Mouse (Mus musculus): ENCODE measurements at regions not wholly inside any gene's neighbourhood (a gene's known extent, or its start where the extent isn't known, plus 50 kb on each side); places are given as distances from the start of the nearest gene placed in this dataset.

GRCm38 (mm10) chr19:60325612-60326011 lies 99.1 kb upstream of the Fam204a start:
- H3K4me1 ChIP-seq (ENCODE audit: control insufficient read depth, insufficient read depth, insufficient read length) = no peaks in the 10 kb centered on the region
- H3K36me3 ChIP-seq (ENCODE audit: control insufficient read depth, insufficient read depth, low read length) = no peaks in the 10 kb centered on the region
- no peak for DNase-seq (ENCODE audit: low read depth in 1 of 2, low spot score in 2 of 2)
- no peaks in the 10 kb centered on the region for H3K27me3 ChIP-seq (ENCODE audit: control insufficient read depth, insufficient read depth, low read length)
- TF ChIP-seq POLR2A (IDR thresholded peaks at IDR 0.05; ENCODE audit: low read depth, low read length) (no peak), CTCF (IDR thresholded peaks at IDR 0.05; ENCODE audit: extremely low read depth, insufficient read depth, insufficient read length, insufficient replicate concordance) (no peak)
- no peak overlapping the region for H3K4me3 ChIP-seq (ENCODE audit: extremely low read depth, insufficient read depth, insufficient read length)
- no peak overlapping the region for H3K27ac ChIP-seq (ENCODE audit: insufficient read depth, low read length)

- no peak overlapping the region for H3K4me3 ChIP-seq (ENCODE audit: extremely low read depth, insufficient read depth, insufficient read length)
These were observed 98.6 kb upstream of the Fam204a start for GRCm38 (mm10) chr19:60325112-60325511.

GRCm38 (mm10) chr19:60310591-60310990 lies 84.1 kb upstream of the Fam204a start:
- Histone ChIP-seq H3K36me3 (ENCODE audit: control insufficient read depth, insufficient read depth, low read length) (no peaks in the 10 kb centered on the region), H3K4me1 (ENCODE audit: control insufficient read depth, insufficient read depth, insufficient read length) (no peaks in the 10 kb centered on the region), H3K27ac (ENCODE audit: insufficient read depth, low read length) (no peak overlapping the region), H3K27me3 (ENCODE audit: control insufficient read depth, insufficient read depth, low read length) (no peaks in the 10 kb centered on the region), H3K4me3 (ENCODE audit: extremely low read depth, insufficient read depth, insufficient read length) (no peak overlapping the region)
- WGBS = 32% methylated on average over 4 of the region's 4 CpGs
- DNase-seq (ENCODE audit: low read depth in 1 of 2, low spot score in 2 of 2) = peak; percentile 41 to 69
- TF ChIP-seq POLR2A (IDR thresholded peaks at IDR 0.05; ENCODE audit: low read depth, low read length) (no peak), CTCF (IDR thresholded peaks at IDR 0.05; ENCODE audit: extremely low read depth, insufficient read depth, insufficient read length, insufficient replicate concordance) (peak; percentile 74; the same call in 1 of the 2 replicates)

More at GRCm38 (mm10) chr19:60325112-60325511, 98.6 kb upstream of the Fam204a start:
- Histone ChIP-seq H3K27me3 (ENCODE audit: control insufficient read depth, insufficient read depth, low read length) (no peaks in the 10 kb centered on the region), H3K27ac (ENCODE audit: insufficient read depth, low read length) (no peak overlapping the region), H3K36me3 (ENCODE audit: control insufficient read depth, insufficient read depth, low read length) (no peaks in the 10 kb centered on the region), H3K4me1 (ENCODE audit: control insufficient read depth, insufficient read depth, insufficient read length) (no peaks in the 10 kb centered on the region)
- TF ChIP-seq POLR2A (IDR thresholded peaks at IDR 0.05; ENCODE audit: low read depth, low read length) (no peak), CTCF (IDR thresholded peaks at IDR 0.05; ENCODE audit: extremely low read depth, insufficient read depth, insufficient read length, insufficient replicate concordance) (no peak)
- no peak for DNase-seq (ENCODE audit: low read depth in 1 of 2, low spot score in 2 of 2)
- 42% methylated on average over 5 of the region's 5 CpGs for WGBS

GRCm38 (mm10) chr19:60302371-60302770 lies 75.9 kb upstream of the Fam204a start:
- DNase-seq (ENCODE audit: low read depth in 1 of 2, low spot score in 2 of 2) = no peak
- WGBS = 87% methylated on average over 6 of the region's 6 CpGs
- H3K4me3 ChIP-seq (ENCODE audit: extremely low read depth, insufficient read depth, insufficient read length) = no peak overlapping the region
- no peaks in the 10 kb centered on the region for H3K36me3 ChIP-seq (ENCODE audit: control insufficient read depth, insufficient read depth, low read length)
- no peaks in the 10 kb centered on the region for H3K27me3 ChIP-seq (ENCODE audit: control insufficient read depth, insufficient read depth, low read length)
- TF ChIP-seq CTCF (IDR thresholded peaks at IDR 0.05; ENCODE audit: extremely low read depth, insufficient read depth, insufficient read length, insufficient replicate concordance) (no peak), POLR2A (IDR thresholded peaks at IDR 0.05; ENCODE audit: low read depth, low read length) (no peak)
- H3K27ac ChIP-seq (ENCODE audit: insufficient read depth, low read length) = no peak overlapping the region
- H3K4me1 ChIP-seq (ENCODE audit: control insufficient read depth, insufficient read depth, insufficient read length) = no peaks in the 10 kb centered on the region

- no peak overlapping the region for H3K4me3 ChIP-seq (ENCODE audit: extremely low read depth, insufficient read depth, insufficient read length)
- no peaks in the 10 kb centered on the region for H3K27me3 ChIP-seq (ENCODE audit: control insufficient read depth, insufficient read depth, low read length)
- no peak for TF ChIP-seq CTCF (IDR thresholded peaks at IDR 0.05; ENCODE audit: extremely low read depth, insufficient read depth, insufficient read length, insufficient replicate concordance)
- no peak for TF ChIP-seq POLR2A (IDR thresholded peaks at IDR 0.05; ENCODE audit: low read depth, low read length)
- 85% methylated on average over 2 of the region's 2 CpGs for WGBS
- H3K27ac ChIP-seq (ENCODE audit: insufficient read depth, low read length) = no peak overlapping the region
- H3K36me3 ChIP-seq (ENCODE audit: control insufficient read depth, insufficient read depth, low read length) = no peaks in the 10 kb centered on the region
- no peaks in the 10 kb centered on the region for H3K4me1 ChIP-seq (ENCODE audit: control insufficient read depth, insufficient read depth, insufficient read length)
- no peak for DNase-seq (ENCODE audit: low read depth in 1 of 2, low spot score in 2 of 2)
These were observed 74.4 kb upstream of the Fam204a start for GRCm38 (mm10) chr19:60300891-60301290.

- DNase-seq (ENCODE audit: low read depth in 1 of 2, low spot score in 2 of 2) = peak in 1 of 2 experiments; percentile 34
- H3K4me1 ChIP-seq (ENCODE audit: control insufficient read depth, insufficient read depth, insufficient read length) = peaks cover 7% of the 10 kb centered on the region; the same call in 1 of the 2 replicates
- no peaks in the 10 kb centered on the region for H3K36me3 ChIP-seq (ENCODE audit: control insufficient read depth, insufficient read depth, low read length)
- no peak overlapping the region for H3K27ac ChIP-seq (ENCODE audit: insufficient read depth, low read length)
- no peak overlapping the region for H3K4me3 ChIP-seq (ENCODE audit: extremely low read depth, insufficient read depth, insufficient read length)
- TF ChIP-seq POLR2A (IDR thresholded peaks at IDR 0.05; ENCODE audit: low read depth, low read length) (no peak), CTCF (IDR thresholded peaks at IDR 0.05; ENCODE audit: extremely low read depth, insufficient read depth, insufficient read length, insufficient replicate concordance) (no peak)
- WGBS = 79% methylated on average over 4 of the region's 4 CpGs
- H3K27me3 ChIP-seq (ENCODE audit: control insufficient read depth, insufficient read depth, low read length) = no peaks in the 10 kb centered on the region
These were observed 63.7 kb upstream of the Fam204a start for GRCm38 (mm10) chr19:60290244-60290643.

- WGBS = 64% methylated on average over 6 of the region's 6 CpGs
- Histone ChIP-seq H3K4me1 (ENCODE audit: control insufficient read depth, insufficient read depth, insufficient read length) (peaks cover 15% of the 10 kb centered on the region), H3K27me3 (ENCODE audit: control insufficient read depth, insufficient read depth, low read length) (no peaks in the 10 kb centered on the region), H3K36me3 (ENCODE audit: control insufficient read depth, insufficient read depth, low read length) (no peaks in the 10 kb centered on the region), H3K4me3 (ENCODE audit: extremely low read depth, insufficient read depth, insufficient read length) (no peak overlapping the region), H3K27ac (ENCODE audit: insufficient read depth, low read length) (no peak overlapping the region)
- no peak for DNase-seq (ENCODE audit: low read depth in 1 of 2, low spot score in 2 of 2)
- TF ChIP-seq CTCF (IDR thresholded peaks at IDR 0.05; ENCODE audit: extremely low read depth, insufficient read depth, insufficient read length, insufficient replicate concordance) (no peak), POLR2A (IDR thresholded peaks at IDR 0.05; ENCODE audit: low read depth, low read length) (no peak)
These were observed 60.4 kb upstream of the Fam204a start for GRCm38 (mm10) chr19:60286810-60287396.

All from spleen, adult 2 months (tissue).